Mouse (Mus musculus): Measurements from ENCODE around the gene Fgfr2. TPM values are rescaled to one million over a fixed set of nuclear protein-coding genes. Genes with fewer than 3 reads are reported as not detected.

Fgfr2 gene
- polyA plus RNA-seq, 1 experiment, result 0.17 TPM

DNA sequence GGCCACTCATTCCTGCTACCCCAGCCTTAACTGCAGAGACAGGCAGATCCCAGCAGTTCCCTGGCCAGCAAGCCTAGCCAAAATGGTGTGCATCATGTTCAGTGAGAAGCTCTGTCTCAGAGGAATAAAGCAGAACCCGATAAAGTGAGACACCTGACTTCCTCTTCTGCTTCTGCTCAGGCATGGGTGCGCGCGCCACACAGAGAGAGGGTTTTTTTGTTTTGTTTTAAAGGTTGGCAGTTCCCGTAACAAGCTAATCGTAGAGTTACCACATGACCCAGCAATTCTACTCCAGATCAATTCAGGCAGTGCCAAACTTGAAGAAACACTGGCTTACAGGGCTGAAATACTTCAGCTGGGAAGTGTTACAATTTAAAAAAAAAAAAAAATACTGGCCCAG is 554.3 kb downstream of the Fgfr2 start:
- peaks cover 32% of the 10 kb centered on the region for H3K36me3 ChIP-seq (ENCODE audit: control insufficient read depth, insufficient read depth)

GRCm38 (mm10) chr7:132565831-132566230 is 557.3 kb downstream of the Fgfr2 start:
- Histone ChIP-seq H3K79me2 (ENCODE audit: control insufficient read depth, insufficient read depth) (peaks cover 9% of the 10 kb centered on the region), H3K36me3 (ENCODE audit: control insufficient read depth, insufficient read depth) (peaks cover 59% of the 10 kb centered on the region), H3K4me3 (no peak overlapping the region), H3K27me3 (ENCODE audit: control insufficient read depth, insufficient read depth, insufficient read length) (no peaks in the 10 kb centered on the region), H3K4me2 (ENCODE audit: low read depth) (no peak overlapping the region), H3ac (ENCODE audit: control insufficient read depth, insufficient read length) (no peak overlapping the region)
- TF ChIP-seq TCF3 (IDR thresholded peaks at IDR 0.05; ENCODE audit: insufficient read length, low read depth), result no peak
- no peak for TF ChIP-seq POLR2A (IDR thresholded peaks at IDR 0.05; ENCODE audit: insufficient read length, low read depth)
- no peak for TF ChIP-seq TCF12 (IDR thresholded peaks at IDR 0.05; ENCODE audit: insufficient read depth, poor library complexity, severe bottlenecking)
- TF ChIP-seq POLR2AphosphoS2 (IDR thresholded peaks at IDR 0.05; ENCODE audit: insufficient read length, low read depth), result no peak
- no peak for TF ChIP-seq REST (IDR thresholded peaks at IDR 0.05; ENCODE audit: insufficient read depth, insufficient read length)
- TF ChIP-seq E2F4 (IDR thresholded peaks at IDR 0.05; ENCODE audit: insufficient read depth), result no peak
- no peak for TF ChIP-seq USF1 (IDR thresholded peaks at IDR 0.05; ENCODE audit: low read depth)
- no peak for TF ChIP-seq SRF (IDR thresholded peaks at IDR 0.05; ENCODE audit: control insufficient read depth, insufficient read length, low read depth)
- no peak for TF ChIP-seq MYOD1 (IDR thresholded peaks at IDR 0.05; ENCODE audit: control insufficient read depth in 1 of 3, insufficient read length in 2 of 3, low read depth in 2 of 3)
- TF ChIP-seq MYOG (IDR thresholded peaks at IDR 0.05; ENCODE audit: control insufficient read depth in 1 of 3, insufficient read depth in 1 of 3, insufficient read length in 2 of 3, low read depth in 2 of 3), result no peak
- no peak for TF ChIP-seq CEBPB (IDR thresholded peaks at IDR 0.05; ENCODE audit: insufficient read depth, poor library complexity, severe bottlenecking)
- TF ChIP-seq MAX (IDR thresholded peaks at IDR 0.05; ENCODE audit: low read depth), result no peak

More for the DNA sequence above, 554.3 kb downstream of the Fgfr2 start:
- TF ChIP-seq MAX (IDR thresholded peaks at IDR 0.05; ENCODE audit: low read depth) (no peak), TCF12 (IDR thresholded peaks at IDR 0.05; ENCODE audit: insufficient read depth, poor library complexity, severe bottlenecking) (no peak), USF1 (IDR thresholded peaks at IDR 0.05; ENCODE audit: low read depth) (no peak), CEBPB (IDR thresholded peaks at IDR 0.05; ENCODE audit: insufficient read depth, poor library complexity, severe bottlenecking) (no peak), POLR2A (IDR thresholded peaks at IDR 0.05; ENCODE audit: insufficient read length, low read depth) (no peak), REST (IDR thresholded peaks at IDR 0.05; ENCODE audit: insufficient read depth, insufficient read length) (no peak), E2F4 (IDR thresholded peaks at IDR 0.05; ENCODE audit: insufficient read depth) (no peak), TCF3 (IDR thresholded peaks at IDR 0.05; ENCODE audit: insufficient read length, low read depth) (no peak), POLR2AphosphoS2 (IDR thresholded peaks at IDR 0.05; ENCODE audit: insufficient read length, low read depth) (no peak), SRF (IDR thresholded peaks at IDR 0.05; ENCODE audit: control insufficient read depth, insufficient read length, low read depth) (no peak), MYOG (IDR thresholded peaks at IDR 0.05; ENCODE audit: control insufficient read depth in 1 of 3, insufficient read depth in 1 of 3, insufficient read length in 2 of 3, low read depth in 2 of 3) (no peak)
- Histone ChIP-seq H3ac (ENCODE audit: control insufficient read depth, insufficient read length) (no peak overlapping the region), H3K27me3 (ENCODE audit: control insufficient read depth, insufficient read depth, insufficient read length) (no peaks in the 10 kb centered on the region), H3K79me2 (ENCODE audit: control insufficient read depth, insufficient read depth) (peaks cover 39% of the 10 kb centered on the region), H3K4me2 (ENCODE audit: low read depth) (no peak overlapping the region), H3K4me3 (no peak overlapping the region)

- Histone ChIP-seq H3ac (ENCODE audit: control insufficient read depth, insufficient read length) (no peak overlapping the region), H3K4me3 (no peak overlapping the region), H3K27me3 (ENCODE audit: control insufficient read depth, insufficient read depth, insufficient read length) (no peaks in the 10 kb centered on the region), H3K4me2 (ENCODE audit: low read depth) (no peak overlapping the region), H3K79me2 (ENCODE audit: control insufficient read depth, insufficient read depth) (no peaks in the 10 kb centered on the region), H3K36me3 (ENCODE audit: control insufficient read depth, insufficient read depth) (peaks cover 48% of the 10 kb centered on the region)
- TF ChIP-seq USF1 (IDR thresholded peaks at IDR 0.05; ENCODE audit: low read depth), result no peak
- TF ChIP-seq POLR2AphosphoS2 (IDR thresholded peaks at IDR 0.05; ENCODE audit: insufficient read length, low read depth), result no peak
- no peak for TF ChIP-seq E2F4 (IDR thresholded peaks at IDR 0.05; ENCODE audit: insufficient read depth)
- no peak for TF ChIP-seq CEBPB (IDR thresholded peaks at IDR 0.05; ENCODE audit: insufficient read depth, poor library complexity, severe bottlenecking)
- TF ChIP-seq MYOG (IDR thresholded peaks at IDR 0.05; ENCODE audit: control insufficient read depth in 1 of 3, insufficient read depth in 1 of 3, insufficient read length in 2 of 3, low read depth in 2 of 3), result no peak
- no peak for TF ChIP-seq TCF12 (IDR thresholded peaks at IDR 0.05; ENCODE audit: insufficient read depth, poor library complexity, severe bottlenecking)
- TF ChIP-seq SRF (IDR thresholded peaks at IDR 0.05; ENCODE audit: control insufficient read depth, insufficient read length, low read depth), result no peak
- no peak for TF ChIP-seq TCF3 (IDR thresholded peaks at IDR 0.05; ENCODE audit: insufficient read length, low read depth)
- no peak for TF ChIP-seq REST (IDR thresholded peaks at IDR 0.05; ENCODE audit: insufficient read depth, insufficient read length)
- no peak for TF ChIP-seq POLR2A (IDR thresholded peaks at IDR 0.05; ENCODE audit: insufficient read length, low read depth)
- no peak for TF ChIP-seq MYOD1 (IDR thresholded peaks at IDR 0.05; ENCODE audit: control insufficient read depth in 1 of 3, insufficient read length in 2 of 3, low read depth in 2 of 3)
- no peak for TF ChIP-seq MAX (IDR thresholded peaks at IDR 0.05; ENCODE audit: low read depth)
Measured at GRCm38 (mm10) chr7:132559138-132559766, 563.9 kb downstream of the Fgfr2 start.

DNA sequence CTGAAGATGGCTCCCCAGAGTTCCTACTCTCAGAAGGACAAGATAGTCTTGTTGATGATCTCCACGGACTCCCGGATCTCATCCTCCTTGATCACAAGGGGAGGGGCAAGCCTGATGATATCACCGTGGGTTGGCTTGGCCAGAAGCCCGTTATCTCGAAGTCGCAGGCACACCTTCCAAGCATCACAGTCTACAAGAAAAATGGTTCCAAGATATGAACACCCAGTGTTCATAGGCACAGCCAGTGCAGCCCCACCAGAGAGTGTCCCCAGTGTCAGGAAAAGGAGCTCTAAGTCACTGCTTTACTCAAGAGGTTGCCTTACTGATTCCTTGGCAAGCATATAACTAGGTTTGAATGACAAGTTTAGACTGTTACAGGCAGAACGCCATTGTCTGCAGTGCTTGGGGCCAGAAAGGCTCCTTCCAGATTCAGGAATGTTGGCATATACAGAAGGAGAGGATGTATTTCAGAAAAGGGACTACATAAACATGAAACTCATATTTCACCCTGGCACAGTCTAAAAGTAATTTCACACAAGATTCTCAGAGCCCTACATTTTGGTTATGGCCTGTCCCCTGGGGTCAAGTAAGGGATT is 564.9 kb downstream of the Fgfr2 start:
- TF ChIP-seq MYOD1 (IDR thresholded peaks at IDR 0.05; ENCODE audit: control insufficient read depth in 1 of 3, insufficient read length in 2 of 3, low read depth in 2 of 3) (no peak), REST (IDR thresholded peaks at IDR 0.05; ENCODE audit: insufficient read depth, insufficient read length) (no peak), CEBPB (IDR thresholded peaks at IDR 0.05; ENCODE audit: insufficient read depth, poor library complexity, severe bottlenecking) (no peak), TCF3 (IDR thresholded peaks at IDR 0.05; ENCODE audit: insufficient read length, low read depth) (no peak), TCF12 (IDR thresholded peaks at IDR 0.05; ENCODE audit: insufficient read depth, poor library complexity, severe bottlenecking) (no peak), E2F4 (IDR thresholded peaks at IDR 0.05; ENCODE audit: insufficient read depth) (no peak), MAX (IDR thresholded peaks at IDR 0.05; ENCODE audit: low read depth) (no peak), SRF (IDR thresholded peaks at IDR 0.05; ENCODE audit: control insufficient read depth, insufficient read length, low read depth) (no peak), USF1 (IDR thresholded peaks at IDR 0.05; ENCODE audit: low read depth) (no peak), POLR2A (IDR thresholded peaks at IDR 0.05; ENCODE audit: insufficient read length, low read depth) (no peak)
- Histone ChIP-seq H3K4me2 (ENCODE audit: low read depth) (no peak overlapping the region), H3K36me3 (ENCODE audit: control insufficient read depth, insufficient read depth) (peaks cover 41% of the 10 kb centered on the region), H3ac (ENCODE audit: control insufficient read depth, insufficient read length) (no peak overlapping the region), H3K79me2 (ENCODE audit: control insufficient read depth, insufficient read depth) (no peaks in the 10 kb centered on the region), H3K4me3 (no peak overlapping the region), H3K27me3 (ENCODE audit: control insufficient read depth, insufficient read depth, insufficient read length) (no peaks in the 10 kb centered on the region)
